Mouse (Mus musculus): ENCODE data around the gene Kcnq5. TPM values are rescaled to one million over a fixed set of nuclear protein-coding genes. Genes with fewer than 3 reads are reported as not detected.
"Not testable (repeated sequence)": the region's sequence is repeated elsewhere in the genome, so short reads cannot be mapped to it uniquely, and the experiment has no call there.

Kcnq5 gene
- polyA plus RNA-seq, 1 experiment from 2014 or later, result 2.4 TPM

- ATAC-seq, result peak; percentile 91
- no peak overlapping the region for H3K4me2 ChIP-seq (ENCODE audit: low read length)
- no peaks in the 10 kb centered on the region for H3K9me3 ChIP-seq (replicated peaks; ENCODE audit: control insufficient read depth, low read length, poor library complexity, severe bottlenecking)
- no peak overlapping the region for H3K4me3 ChIP-seq (ENCODE audit: low read depth, low read length)
- no peaks in the 10 kb centered on the region for H3K36me3 ChIP-seq (ENCODE audit: control insufficient read depth, insufficient read depth, low read length)
- 53% methylated on average over 18 of the region's 18 CpGs for WGBS
- no peaks in the 10 kb centered on the region for H3K27me3 ChIP-seq (ENCODE audit: control insufficient read depth, insufficient read depth, low read depth, low read length)
- H3K27ac ChIP-seq (ENCODE audit: low read length), result no peak overlapping the region
- no peaks in the 10 kb centered on the region; the same call in 1 of the 2 replicates for H3K4me1 ChIP-seq (ENCODE audit: control insufficient read depth, insufficient read depth, low read length)
- no peak overlapping the region for H3K9ac ChIP-seq (ENCODE audit: low read depth, low read length)
Measured at GRCm38 (mm10) chr1:21411331-21412196, 550.2 kb downstream of the Kcnq5 start.

GRCm38 (mm10) chr1:21407266-21407665 is 554.5 kb downstream of the Kcnq5 start:
- Histone ChIP-seq H3K4me2 (ENCODE audit: low read length) (no peak overlapping the region), H3K4me1 (ENCODE audit: control insufficient read depth, insufficient read depth, low read length) (no peaks in the 10 kb centered on the region; the same call in 1 of the 2 replicates), H3K27me3 (ENCODE audit: control insufficient read depth, insufficient read depth, low read depth, low read length) (no peaks in the 10 kb centered on the region), H3K36me3 (ENCODE audit: control insufficient read depth, insufficient read depth, low read length) (no peaks in the 10 kb centered on the region; the same call in 1 of the 2 replicates), H3K4me3 (ENCODE audit: low read depth, low read length) (no peak overlapping the region), H3K9ac (ENCODE audit: low read depth, low read length) (no peak overlapping the region), H3K27ac (ENCODE audit: low read length) (no peak overlapping the region), H3K9me3 (replicated peaks; ENCODE audit: control insufficient read depth, low read length, poor library complexity, severe bottlenecking) (no peaks in the 10 kb centered on the region)
- no peak for ATAC-seq
- WGBS, result 48% methylated on average over 2 of the region's 2 CpGs

GRCm38 (mm10) chr1:21402804-21403203 is 558.9 kb downstream of the Kcnq5 start:
- Histone ChIP-seq H3K27me3 (ENCODE audit: control insufficient read depth, insufficient read depth, low read depth, low read length) (no peaks in the 10 kb centered on the region), H3K9me3 (replicated peaks; ENCODE audit: control insufficient read depth, low read length, poor library complexity, severe bottlenecking) (no peaks in the 10 kb centered on the region), H3K27ac (ENCODE audit: low read length) (no peak overlapping the region), H3K9ac (ENCODE audit: low read depth, low read length) (no peak overlapping the region), H3K4me2 (ENCODE audit: low read length) (no peak overlapping the region), H3K36me3 (ENCODE audit: control insufficient read depth, insufficient read depth, low read length) (no peaks in the 10 kb centered on the region; the same call in 1 of the 2 replicates), H3K4me1 (ENCODE audit: control insufficient read depth, insufficient read depth, low read length) (no peaks in the 10 kb centered on the region), H3K4me3 (ENCODE audit: low read depth, low read length) (no peak overlapping the region)
- ATAC-seq, result no peak
- 87% methylated on average over 8 of the region's 8 CpGs for WGBS

GRCm38 (mm10) chr1:21391138-21391671 is 570.5 kb downstream of the Kcnq5 start:
- no peaks in the 10 kb centered on the region for H3K9me3 ChIP-seq (replicated peaks; ENCODE audit: control insufficient read depth, low read length, poor library complexity, severe bottlenecking)
- H3K27me3 ChIP-seq (ENCODE audit: control insufficient read depth, insufficient read depth, low read depth, low read length), result no peaks in the 10 kb centered on the region
- no peaks in the 10 kb centered on the region for H3K4me1 ChIP-seq (ENCODE audit: control insufficient read depth, insufficient read depth, low read length)
- WGBS, result 80% methylated on average over 6 of the region's 6 CpGs
- ATAC-seq, result no peak
- no peak overlapping the region for H3K9ac ChIP-seq (ENCODE audit: low read depth, low read length)
- H3K4me2 ChIP-seq (ENCODE audit: low read length), result no peak overlapping the region
- no peak overlapping the region for H3K4me3 ChIP-seq (ENCODE audit: low read depth, low read length)
- H3K27ac ChIP-seq (ENCODE audit: low read length), result no peak overlapping the region
- H3K36me3 ChIP-seq (ENCODE audit: control insufficient read depth, insufficient read depth, low read length), result no peaks in the 10 kb centered on the region

- no peak for ATAC-seq
- WGBS, result 84% methylated on average over 1 of the region's 1 CpGs
Measured at GRCm38 (mm10) chr1:21383256-21383655, 578.5 kb downstream of the Kcnq5 start, which contains the start of gene Khdc1b. Khdc1b (plus strand) TSS chr1:21383556.

GRCm38 (mm10) chr1:21368031-21368430 is 593.7 kb downstream of the Kcnq5 start, which contains the start of gene Khdc1c:
Khdc1c (plus strand) TSS chr1:21368331.
- H3K36me3 ChIP-seq (ENCODE audit: control insufficient read depth, insufficient read depth, low read length); H3K4me1 ChIP-seq (ENCODE audit: control insufficient read depth, insufficient read depth, low read length); H3K9ac ChIP-seq (ENCODE audit: low read depth, low read length); H3K27ac ChIP-seq (ENCODE audit: low read length); H3K4me2 ChIP-seq (ENCODE audit: low read length); ATAC-seq; H3K9me3 ChIP-seq (replicated peaks; ENCODE audit: control insufficient read depth, low read length, poor library complexity, severe bottlenecking); H3K27me3 ChIP-seq (ENCODE audit: control insufficient read depth, insufficient read depth, low read depth, low read length); H3K4me3 ChIP-seq (ENCODE audit: low read depth, low read length): not testable (repeated sequence)
- WGBS, result 73% methylated on average over 1 of the region's 1 CpGs

More at GRCm38 (mm10) chr1:21383256-21383655, 578.5 kb downstream of the Kcnq5 start, which contains the start of gene Khdc1b:
- no peaks in the 10 kb centered on the region for H3K36me3 ChIP-seq (ENCODE audit: control insufficient read depth, insufficient read depth, low read length)
- H3K9me3 ChIP-seq (replicated peaks; ENCODE audit: control insufficient read depth, low read length, poor library complexity, severe bottlenecking), result no peaks in the 10 kb centered on the region
- no peak within 1 kb of the TSS for H3K9ac ChIP-seq (ENCODE audit: low read depth, low read length)
- no peak within 1 kb of the TSS for H3K4me3 ChIP-seq (ENCODE audit: low read depth, low read length)
- no peak within 1 kb of the TSS for H3K4me2 ChIP-seq (ENCODE audit: low read length)
- H3K4me1 ChIP-seq (ENCODE audit: control insufficient read depth, insufficient read depth, low read length), result no peaks in the 10 kb centered on the region
- no peaks in the 10 kb centered on the region for H3K27me3 ChIP-seq (ENCODE audit: control insufficient read depth, insufficient read depth, low read depth, low read length)
- H3K27ac ChIP-seq (ENCODE audit: low read length), result no peak within 1 kb of the TSS

GRCm38 (mm10) chr1:21349341-21349740 is 612.4 kb downstream of the Kcnq5 start, which contains the start of gene Khdc1a:
Khdc1a (plus strand) TSS chr1:21349641.
- Histone ChIP-seq H3K4me2 (ENCODE audit: low read length) (no peak within 1 kb of the TSS), H3K27ac (ENCODE audit: low read length) (no peak within 1 kb of the TSS), H3K4me1 (ENCODE audit: control insufficient read depth, insufficient read depth, low read length) (no peaks in the 10 kb centered on the region), H3K27me3 (ENCODE audit: control insufficient read depth, insufficient read depth, low read depth, low read length) (no peaks in the 10 kb centered on the region), H3K9ac (ENCODE audit: low read depth, low read length) (no peak within 1 kb of the TSS), H3K36me3 (ENCODE audit: control insufficient read depth, insufficient read depth, low read length) (no peaks in the 10 kb centered on the region), H3K4me3 (ENCODE audit: low read depth, low read length) (no peak within 1 kb of the TSS), H3K9me3 (replicated peaks; ENCODE audit: control insufficient read depth, low read length, poor library complexity, severe bottlenecking) (no peaks in the 10 kb centered on the region)
- 76% methylated on average over 2 of the region's 2 CpGs for WGBS
- no peak for ATAC-seq
